Mouse (Mus musculus) bone marrow, adult 2 months (tissue): ENCODE measurements around the gene Arhgap23.

Source experiments
- CTCF ChIP-seq: fragments of 200-500 bp; IDR thresholded peaks from 2 replicates; pipeline ENCODE4 v1.5.1; 2011; ENCODE audit warnings: low read length, control low read depth; ENCODE audit not compliant: control insufficient read depth, insufficient read depth
- POLR2A ChIP-seq: fragments of 200-500 bp; IDR thresholded peaks from 2 replicates; pipeline ENCODE4 v1.6.1; 2011; ENCODE audit warnings: low read depth, mild to moderate bottlenecking, control low read depth, low read length, borderline replicate concordance; ENCODE audit not compliant: control insufficient read depth

- TF ChIP-seq CTCF: no peak
- TF ChIP-seq POLR2A: no peak
Observed at GRCm38 (mm10) chr11:97524306-97524705, 109.0 kb downstream of the Arhgap23 start.
